Mouse (Mus musculus) kidney, embryonic 14.5 days (tissue): ENCODE data around the gene Gm17093. TPM values are rescaled to one million over a fixed set of nuclear protein-coding genes. Genes with fewer than 3 reads are reported as not detected.
"Not testable (repeated sequence)": the region's sequence is repeated elsewhere in the genome, so short reads cannot be mapped to it uniquely, and the experiment has no call there.

Source experiments
- ATAC-seq: fragments of 200-750 bp; cut with Nextera tagmentation; 2 replicates; pipeline ENCODE4 v1.8.0; 2017; ENCODE audit warnings: moderate number of reproducible peaks, mild to moderate bottlenecking, moderate TSS enrichment, moderate library complexity; ENCODE audit not compliant: low FRiP score, low TSS enrichment
- H3K27ac ChIP-seq: fragments of 300-500 bp; sonication (generic); 2 replicates; pipeline ENCODE4 v1.5.1; 2014; ENCODE audit warnings: low read depth, mild to moderate bottlenecking, low read length, moderate library complexity, mixed read lengths
- H3K27me3 ChIP-seq: fragments of 300-500 bp; sonication (generic); 2 replicates; pipeline ENCODE4 v1.6.1; 2014; ENCODE audit warnings: mild to moderate bottlenecking, low read length; ENCODE audit not compliant: control insufficient read depth, insufficient read depth
- H3K36me3 ChIP-seq: fragments of 300-500 bp; sonication (generic); 2 replicates; pipeline ENCODE4 v1.6.1; 2014; ENCODE audit warnings: low read length, mixed read lengths; ENCODE audit not compliant: control insufficient read depth, insufficient read depth
- H3K4me1 ChIP-seq: fragments of 300-500 bp; sonication (generic); 2 replicates; pipeline ENCODE4 v1.6.1; 2014; ENCODE audit warnings: low read length, mixed read lengths; ENCODE audit not compliant: control insufficient read depth, insufficient read depth
- H3K4me2 ChIP-seq: fragments of 300-500 bp; sonication (generic); replicated peaks from 2 replicates; pipeline ENCODE4 v1.6.1; 2014; ENCODE audit warnings: low read depth, mild to moderate bottlenecking, low read length
- H3K4me3 ChIP-seq: fragments of 300-500 bp; sonication (generic); 2 replicates; pipeline ENCODE4 v1.5.1; 2014; ENCODE audit warnings: mild to moderate bottlenecking, low read length
- H3K9ac ChIP-seq: fragments of 300-500 bp; sonication (generic); 2 replicates; pipeline ENCODE4 v1.6.1; 2014; ENCODE audit warnings: low read depth, mild to moderate bottlenecking, low read length, moderate library complexity
- H3K9me3 ChIP-seq: fragments of 300-500 bp; sonication (generic); 2 replicates; pipeline ENCODE4 v1.6.1; 2016; ENCODE audit warnings: low read length; ENCODE audit not compliant: control insufficient read depth
- WGBS: fragments of 180-500 bp; shearing (Covaris S2); extraction: QIAGEN DNeasy Blood & Tissue Kit; methylation state at CpG from one replicate; pipeline ENCODE4 v1.1.7; 2014; 5-methylcytosine and 5-hydroxymethylcytosine counted together
- polyA plus RNA-seq: library from polyadenylated mRNA; unstranded; fragments of >200 nt; fragmentation: Nextera tagmentation; extraction: Ambion mirVana; gene quantifications from 2 replicates; pipeline ENCODE4 v1.2.1, GENCODE M21; 2014

Gene Gm17093
- not detected in 2 replicates for polyA plus RNA-seq

DNA sequence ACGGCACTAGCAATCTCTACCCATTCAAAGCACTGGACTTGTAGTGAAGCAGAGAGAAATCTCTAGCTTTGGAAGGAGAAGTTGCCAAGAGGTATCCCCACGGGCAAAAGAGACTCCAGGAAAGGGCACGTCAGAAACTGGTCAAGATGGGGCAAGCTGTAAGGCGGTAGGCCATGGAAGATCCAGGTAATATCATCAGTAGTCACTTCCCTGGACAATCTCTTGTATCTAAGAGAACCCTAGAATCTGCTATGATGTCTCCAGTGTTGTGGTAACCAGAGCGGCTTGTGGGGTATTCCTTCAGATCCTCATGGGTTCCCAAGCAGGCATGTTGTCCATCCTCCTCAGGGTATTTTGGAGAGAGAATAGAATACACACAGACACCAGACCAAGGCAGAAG lies at the start of gene Gm17093:
Gm17093 (plus strand) TSS at position 301 of the 400 bp plus-strand sequence.
- H3K4me2 ChIP-seq, H3K4me1 ChIP-seq, H3K9ac ChIP-seq, ATAC-seq, H3K27me3 ChIP-seq, H3K36me3 ChIP-seq, H3K9me3 ChIP-seq, H3K4me3 ChIP-seq, H3K27ac ChIP-seq: not testable (repeated sequence)
- WGBS, result 87% methylated on average over 5 of the region's 5 CpGs

- H3K4me3 ChIP-seq, ATAC-seq, H3K4me2 ChIP-seq, H3K36me3 ChIP-seq, H3K9ac ChIP-seq, H3K9me3 ChIP-seq, H3K27ac ChIP-seq, H3K4me1 ChIP-seq, H3K27me3 ChIP-seq: not testable (repeated sequence)
- WGBS, result 100% methylated on average over 1 of the region's 1 CpGs
Measured at GRCm38 (mm10) chr14:44492163-44492562, 25.9 kb upstream of the Gm17093 start, which contains the start of gene BC061237. BC061237 (plus strand) TSS chr14:44492463.

GRCm38 (mm10) chr14:44547961-44548360 lies 29.9 kb downstream of the Gm17093 start:
- not testable (repeated sequence) for H3K4me3 ChIP-seq, H3K4me2 ChIP-seq, ATAC-seq, H3K9ac ChIP-seq, H3K4me1 ChIP-seq, H3K9me3 ChIP-seq, H3K27me3 ChIP-seq, H3K36me3 ChIP-seq, H3K27ac ChIP-seq
- WGBS, result 77% methylated on average over 3 of the region's 5 CpGs

Other genes with a start within 250 kb of the Gm17093 start
- not detected in 2 replicates for gene Gm8220, start 232.7 kb upstream of the Gm17093 start, polyA plus RNA-seq
- gene Gm5930, start 179.7 kb upstream of the Gm17093 start, polyA plus RNA-seq, result not detected in 2 replicates
- not detected in 2 replicates for gene Gm8229, start 152.9 kb upstream of the Gm17093 start, polyA plus RNA-seq
- not detected in 2 replicates for gene Gm3371, start 107.6 kb upstream of the Gm17093 start, polyA plus RNA-seq
- not detected in 2 replicates for gene Gm8232, start 84.6 kb upstream of the Gm17093 start, polyA plus RNA-seq
- not detected in 2 replicates for gene BC061237, start 25.8 kb upstream of the Gm17093 start, polyA plus RNA-seq
- gene Gm8247, start 64.9 kb downstream of the Gm17093 start, polyA plus RNA-seq, result not detected in 2 replicates
- gene Gm5624, start 109.7 kb downstream of the Gm17093 start, polyA plus RNA-seq, result not detected in 2 replicates
- gene Gm8257, start 188.2 kb downstream of the Gm17093 start, polyA plus RNA-seq, result not detected in 2 replicates
- not detected in 2 replicates for gene Gm8267, start 232.1 kb downstream of the Gm17093 start, polyA plus RNA-seq